Mouse (Mus musculus) left cerebral cortex, adult 2 months (tissue): Measurements from ENCODE around the gene Gm15557. TPM values are rescaled to one million over a fixed set of nuclear protein-coding genes. Genes with fewer than 3 reads are reported as not detected.

Experiments
- DNase-seq, 2 experiments: peaks; one replicate each; pipeline ENCODE4 v3.0.0; 2021 to 2022; ENCODE audit warnings: low spot score in 2 of 2, mixed read lengths in 1 of 2; ENCODE audit errors: extremely low spot score in 1 of 2
- H3K27ac ChIP-seq: fragments of 200-600 bp; 2 replicates; pipeline ENCODE4 v1.8.1; 2022
- H3K4me3 ChIP-seq: fragments of 200-600 bp; 2 replicates; pipeline ENCODE4 v1.8.1; 2022
- CTCF ChIP-seq: fragments of 200-600 bp; IDR thresholded peaks from 2 replicates; pipeline ENCODE4 v1.8.1; 2022; ENCODE audit warnings: antibody characterized with exemption, mild to moderate bottlenecking, moderate library complexity
- intact Hi-C: fragments of 180-260 bp; cut with DNase I; formaldehyde crosslinking; loops from one replicate; pipeline ENCODE4 v1.15.1; 2025
- total RNA-seq, 2 experiments: library from RNA; stranded (reverse); gene quantifications; 2 replicates each; pipeline ENCODE4 v1.2.3; 2021

Gene Gm15557
- total RNA-seq, 2 experiments from 2014 or later = not detected

DNA sequence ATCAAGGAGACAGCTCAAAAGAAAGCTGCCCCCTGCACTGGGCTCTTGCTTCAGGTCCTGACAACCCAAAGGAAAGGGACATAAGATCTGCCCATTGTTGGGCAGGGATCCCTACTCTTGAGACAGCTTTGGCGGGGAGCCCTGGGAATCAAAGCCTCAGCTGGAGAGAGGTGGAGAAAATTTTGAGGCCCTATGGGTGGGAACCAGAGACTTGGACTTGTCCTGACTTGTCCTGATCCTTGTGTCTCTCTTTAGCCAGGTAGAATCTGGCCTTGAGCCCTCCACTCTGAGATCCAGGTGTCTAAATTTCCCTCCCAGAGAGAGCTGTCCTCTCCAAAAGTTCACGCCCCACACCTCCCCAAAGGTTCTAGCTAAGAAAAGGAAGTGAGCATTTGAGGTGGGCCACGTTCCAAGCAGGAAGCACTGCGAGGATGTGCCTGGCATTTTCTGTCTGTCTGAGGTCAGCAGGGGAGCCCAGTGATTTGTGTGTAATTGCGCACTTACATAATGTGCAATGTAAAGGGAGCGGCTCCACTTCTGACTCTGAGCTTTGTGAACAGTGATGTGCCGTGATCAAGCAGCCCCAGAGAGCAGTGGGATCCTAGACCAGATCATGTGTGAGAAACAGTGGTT lies 515 bp upstream of the Gm15557 start:
- no peak for DNase-seq
- TF ChIP-seq CTCF = no peak
- intact Hi-C loops = no loop called here
- Histone ChIP-seq H3K4me3 (no peak overlapping the region), H3K27ac (no peak overlapping the region)

DNA sequence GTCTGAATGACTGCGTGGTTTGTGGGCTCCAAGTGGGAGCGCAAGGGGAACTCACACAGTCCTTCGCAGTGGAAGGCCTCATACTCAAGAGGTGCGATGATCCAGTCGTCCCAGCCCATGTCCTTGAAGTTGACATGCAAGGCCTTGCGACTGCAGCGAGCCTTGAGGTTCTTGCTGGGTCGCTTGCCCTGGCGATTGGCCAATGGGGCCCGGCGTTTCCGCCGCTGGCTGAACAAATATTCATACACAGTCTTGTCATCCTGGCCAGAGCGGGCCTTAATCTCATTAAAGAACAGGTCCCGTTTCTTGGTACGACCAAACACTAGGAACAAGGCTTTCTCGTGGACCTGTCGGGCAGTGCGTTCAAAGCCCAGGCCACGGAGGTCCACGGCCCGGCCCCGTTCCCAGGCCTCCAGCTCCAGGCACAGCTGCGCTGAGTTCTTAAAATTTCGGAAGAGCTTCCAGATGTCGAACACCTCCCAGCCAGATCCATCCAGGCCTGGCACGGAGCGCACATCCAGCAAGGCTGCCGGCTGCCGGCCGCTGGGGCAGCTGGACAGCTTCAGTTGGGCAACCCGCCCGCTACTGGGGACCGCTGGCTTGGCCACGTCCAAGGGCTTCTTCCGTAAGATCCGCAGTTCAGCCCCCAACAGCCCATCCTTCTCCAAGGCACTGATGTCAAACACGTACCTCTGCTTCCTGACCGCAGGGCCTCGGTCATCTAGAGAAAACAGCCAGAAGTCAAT lies 1.3 kb downstream of the Gm15557 start:
- intact Hi-C loops = no loop called here
- no peak overlapping the region for H3K27ac ChIP-seq
- no peak for DNase-seq
- H3K4me3 ChIP-seq = no peak overlapping the region
- TF ChIP-seq CTCF = no peak

DNA sequence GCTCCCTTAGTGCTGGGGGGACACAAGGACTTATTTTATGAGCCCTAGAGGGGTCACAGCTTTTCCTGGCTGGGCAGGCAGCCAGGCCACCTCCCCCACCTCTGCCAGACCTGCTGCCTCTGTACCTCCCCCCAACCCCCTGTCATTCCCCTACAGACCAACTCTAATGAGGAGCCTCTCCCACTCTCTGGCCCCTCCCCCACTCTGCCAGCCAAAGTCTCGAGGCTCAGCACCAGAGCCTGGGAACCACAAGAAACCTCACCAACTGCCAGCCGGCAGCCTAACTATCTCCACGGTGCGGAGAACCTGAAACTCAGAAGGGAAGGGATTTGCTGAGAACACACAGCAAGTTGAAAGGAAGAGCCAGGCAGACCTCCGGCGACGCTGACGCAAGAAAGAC lies 2.9 kb downstream of the Gm15557 start:
- intact Hi-C loops = no loop called here
- no peak for DNase-seq
- H3K4me3 ChIP-seq = no peak overlapping the region

DNA sequence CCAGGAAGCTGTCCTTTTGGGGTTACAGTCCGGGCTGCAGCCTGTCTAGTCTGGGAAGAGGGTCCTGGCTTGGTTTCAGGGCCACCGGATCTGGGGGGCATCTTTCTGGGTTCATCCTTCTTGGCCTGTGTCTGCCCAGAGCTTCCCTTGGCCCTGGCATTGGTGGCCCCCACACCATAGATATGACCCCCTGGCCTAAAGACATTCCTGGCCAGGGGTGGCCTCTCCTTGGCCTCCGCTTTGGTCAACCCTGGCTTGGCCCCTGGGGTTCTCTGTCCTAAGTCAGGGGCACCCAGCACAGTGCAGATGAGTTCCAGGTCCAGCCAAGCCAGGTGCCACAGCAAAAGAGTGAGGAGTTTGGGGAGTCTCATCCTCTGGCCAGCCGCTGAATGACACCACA lies 4.2 kb downstream of the Gm15557 start:
- intact Hi-C loops = no loop called here
- Histone ChIP-seq H3K27ac (no peak overlapping the region), H3K4me3 (0 out of 2 replicates have a peak overlapping the region, but pooled peaks have one; percentile 6)
- DNase-seq = no peak
- no peak for TF ChIP-seq CTCF

More for the DNA sequence above, 2.9 kb downstream of the Gm15557 start:
- no peak for TF ChIP-seq CTCF
- no peak overlapping the region for H3K27ac ChIP-seq

DNA sequence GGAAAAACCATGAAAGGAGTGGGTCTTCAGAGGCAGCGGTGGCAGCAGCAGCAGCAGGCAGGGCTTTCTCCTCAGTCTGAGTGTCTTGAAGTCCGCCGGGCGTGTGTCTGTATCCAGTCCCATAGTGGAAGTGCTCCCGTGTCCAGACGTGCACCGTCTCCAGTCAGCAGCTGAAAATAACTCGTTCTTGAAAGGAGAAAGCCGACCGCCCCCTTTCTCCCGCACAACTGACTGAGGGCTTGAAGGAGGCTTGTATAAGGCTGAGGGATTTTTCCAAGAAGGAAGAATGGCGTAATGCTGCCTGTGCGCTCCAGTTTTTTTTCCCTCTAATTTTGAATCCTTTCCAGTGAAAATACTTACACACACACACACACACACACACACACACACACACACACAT lies 4.6 kb downstream of the Gm15557 start, which contains the start of gene Gdf5:
TSS of gene Gdf5 (minus strand) at position 244 of the 400 bp plus-strand sequence.
- H3K4me3 ChIP-seq = 0 out of 2 replicates have a peak within 1 kb of the TSS, but pooled peaks have one; percentile 6
- H3K27ac ChIP-seq = no peak within 1 kb of the TSS
- intact Hi-C loops = no loop called here
- no peak for TF ChIP-seq CTCF
- DNase-seq = peak; percentile 33 to 38

DNA sequence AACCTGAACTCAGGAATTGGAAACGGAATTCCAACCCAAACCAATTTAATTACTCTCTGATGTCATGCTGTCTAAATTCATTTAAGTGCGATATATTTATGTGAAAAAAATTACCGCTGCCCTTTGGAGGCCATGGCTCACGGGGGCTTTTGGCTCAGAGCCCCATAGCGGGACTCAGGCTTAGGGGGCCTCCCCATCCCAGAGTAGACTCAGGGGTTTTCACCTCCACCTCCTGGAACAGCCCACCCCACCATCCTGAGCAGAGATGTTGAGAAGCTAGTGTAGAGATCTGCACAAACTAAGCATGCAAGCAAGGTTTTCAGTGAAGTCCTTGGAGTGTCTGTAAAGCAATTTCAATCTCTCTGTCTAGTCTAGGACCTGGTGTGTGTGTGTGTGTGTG lies 5.1 kb downstream of the Gm15557 start:
- TF ChIP-seq CTCF = no peak
- H3K4me3 ChIP-seq = no peak overlapping the region
- DNase-seq = no peak
- intact Hi-C loops = no loop called here
- H3K27ac ChIP-seq = no peak overlapping the region

DNA sequence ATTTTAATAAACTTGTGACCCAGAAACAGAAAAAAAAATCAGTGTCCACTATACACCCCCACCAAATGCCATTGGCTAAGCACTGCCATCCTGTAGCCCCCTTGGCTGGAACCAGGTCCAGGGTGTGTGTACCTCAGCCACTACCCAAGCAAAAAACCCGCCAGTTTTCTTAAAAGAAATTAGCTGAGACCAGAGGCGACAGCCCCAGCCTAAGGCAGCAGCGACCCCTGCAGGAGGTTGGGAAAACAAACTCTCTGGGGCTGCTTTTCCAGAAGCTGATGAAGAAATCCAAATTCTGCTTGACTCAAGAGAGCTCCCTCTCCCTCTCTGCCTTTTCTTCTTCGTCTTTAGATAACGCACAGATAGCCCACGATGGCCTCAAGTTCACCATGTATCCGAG lies 5.5 kb downstream of the Gm15557 start:
- H3K27ac ChIP-seq = no peak overlapping the region

DNA sequence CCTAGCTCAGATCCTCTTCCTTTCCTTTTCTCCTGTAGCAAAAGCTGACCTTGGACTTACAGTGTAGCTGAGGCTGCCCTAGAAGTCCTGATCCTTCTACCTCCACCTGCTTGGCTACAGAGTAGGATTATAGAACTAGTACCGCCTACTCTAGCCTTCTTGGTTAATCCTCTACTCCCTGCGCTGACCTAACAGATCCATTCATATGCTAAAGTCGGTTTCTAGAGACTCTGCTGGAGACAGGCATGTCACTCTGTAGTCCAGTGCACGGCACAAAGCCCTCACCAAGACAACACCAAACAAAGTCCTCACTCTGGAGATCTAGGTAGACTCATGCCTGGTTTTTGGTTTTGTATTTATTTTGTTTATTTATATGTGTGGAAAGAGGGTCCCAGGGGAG lies 6.0 kb downstream of the Gm15557 start:
- Histone ChIP-seq H3K4me3 (no peak overlapping the region), H3K27ac (no peak overlapping the region)
- no peak for DNase-seq
- no peak for TF ChIP-seq CTCF
- intact Hi-C loops = loop anchor here (1.0 kb wide), 1 partner anchor 98 kb away; no protein-coding TSS in a partner anchor

More for the DNA sequence above, 5.5 kb downstream of the Gm15557 start:
- no peak overlapping the region for H3K4me3 ChIP-seq
- peak; percentile 53 to 69 for DNase-seq
- intact Hi-C loops = loop anchor here (1.0 kb wide), 1 partner anchor 98 kb away; no protein-coding TSS in a partner anchor
- TF ChIP-seq CTCF = peak; percentile 89

DNA sequence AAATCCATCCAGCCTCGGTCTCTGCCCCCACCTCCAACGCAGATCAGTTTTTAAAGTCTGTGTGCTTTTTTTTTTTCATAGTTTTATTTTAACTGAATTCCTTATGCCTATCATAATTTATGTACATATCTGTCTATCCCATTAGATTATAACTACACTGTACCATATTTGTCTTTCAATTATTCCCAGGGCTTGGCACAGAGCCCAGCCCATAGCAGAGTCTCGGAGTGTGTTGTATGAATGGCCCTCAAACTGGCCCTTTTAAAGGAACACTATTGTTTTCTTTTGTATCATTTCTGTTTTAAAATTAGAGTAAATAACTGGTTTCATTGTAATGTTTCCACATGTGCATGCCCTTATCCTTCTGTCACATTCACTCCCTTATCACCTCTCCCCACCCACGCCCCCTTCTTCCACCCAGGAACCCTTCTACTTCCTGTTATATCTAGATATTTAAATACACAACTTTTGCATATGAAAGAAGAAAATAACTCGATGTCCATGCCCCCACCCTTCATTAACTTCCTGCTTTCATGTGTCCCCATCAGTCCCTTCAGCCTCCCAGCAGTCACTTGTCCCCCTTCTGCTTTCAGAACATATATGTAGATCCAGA lies 7.0 kb downstream of the Gm15557 start:
- Histone ChIP-seq H3K27ac (no peak overlapping the region), H3K4me3 (no peak overlapping the region)
- no peak for DNase-seq
- TF ChIP-seq CTCF = no peak
- intact Hi-C loops = no loop called here

DNA sequence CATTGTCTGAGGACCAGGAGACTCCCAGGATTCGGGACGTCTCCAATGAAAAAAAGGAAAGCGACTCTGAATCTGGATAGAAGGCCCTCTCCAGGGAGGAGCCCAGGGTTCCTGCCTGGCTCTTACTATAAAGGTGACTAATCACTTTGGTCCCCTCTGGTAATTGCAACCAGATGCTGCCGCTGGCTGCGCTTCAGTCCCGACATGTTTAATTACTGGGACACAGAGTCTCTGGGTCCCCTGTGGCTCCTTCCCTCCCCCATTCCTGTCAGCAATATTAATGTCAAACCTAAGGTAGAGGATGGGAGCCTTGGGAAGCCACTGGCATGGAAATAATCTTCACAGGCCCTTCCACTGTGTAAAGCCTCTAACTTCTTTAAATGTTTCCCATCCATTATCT lies 8.8 kb downstream of the Gm15557 start:
- intact Hi-C loops = no loop called here
- no peak for TF ChIP-seq CTCF
- no peak for DNase-seq
- Histone ChIP-seq H3K27ac (no peak overlapping the region), H3K4me3 (no peak overlapping the region)

DNA sequence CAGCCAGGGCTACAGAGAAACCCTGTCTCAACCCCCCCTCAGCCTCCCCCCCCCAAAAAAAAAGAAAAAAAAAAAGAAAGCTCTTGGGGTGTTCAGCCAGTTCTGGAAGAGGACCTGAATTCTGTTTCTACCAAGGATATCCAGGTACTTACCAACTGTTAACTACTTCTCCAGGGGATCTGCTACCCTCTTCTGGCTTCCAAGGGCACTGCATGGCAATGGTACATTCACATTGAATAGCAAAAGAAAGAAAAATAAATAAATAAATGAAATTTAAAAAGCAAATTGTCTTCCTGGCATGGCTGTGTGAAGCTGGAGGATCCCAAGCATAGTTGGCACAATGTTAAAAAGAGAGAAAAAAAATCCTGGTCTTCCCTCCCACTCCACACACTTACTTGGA lies 11.5 kb downstream of the Gm15557 start:
- TF ChIP-seq CTCF = peak; percentile 77
- peak; percentile 51 to 57 for DNase-seq
- H3K27ac ChIP-seq = no peak overlapping the region
- intact Hi-C loops = no loop called here
- no peak overlapping the region for H3K4me3 ChIP-seq
